Mouse (Mus musculus) spleen, postnatal 4 days (tissue): ENCODE measurements around the gene Glud1.
"Not testable (repeated sequence)": the region's sequence is repeated elsewhere in the genome, so short reads cannot be mapped to it uniquely, and the experiment has no call there.

ENCODE experiments used
- DNase-seq, 2 experiments: peaks; one replicate each; pipeline ENCODE4 v3.0.0; 2022; ENCODE audit warnings: low spot score in 2 of 2

The Glud1 gene

GRCm38 (mm10) chr14:34312339-34313048 lies 2.0 kb downstream of the Glud1 start:
- DNase-seq = no peak

GRCm38 (mm10) chr14:34313612-34314011 lies 3.1 kb downstream of the Glud1 start:
- DNase-seq = no peak

- not testable (repeated sequence) for DNase-seq
Measured at GRCm38 (mm10) chr14:34314383-34314782, 3.9 kb downstream of the Glud1 start.

GRCm38 (mm10) chr14:34314796-34315195 lies 4.3 kb downstream of the Glud1 start:
- DNase-seq = no peak

GRCm38 (mm10) chr14:34316346-34316745 lies 5.8 kb downstream of the Glud1 start:
- no peak for DNase-seq

GRCm38 (mm10) chr14:34317431-34317830 lies 6.9 kb downstream of the Glud1 start:
- no peak for DNase-seq

GRCm38 (mm10) chr14:34318113-34318512 lies 7.6 kb downstream of the Glud1 start:
- DNase-seq = no peak

- no peak for DNase-seq
Measured at GRCm38 (mm10) chr14:34323576-34324085, 13.1 kb downstream of the Glud1 start.

- no peak for DNase-seq
Measured at GRCm38 (mm10) chr14:34326606-34327005, 16.1 kb downstream of the Glud1 start.

GRCm38 (mm10) chr14:34327618-34328017 lies 17.1 kb downstream of the Glud1 start:
- no peak for DNase-seq

GRCm38 (mm10) chr14:34330657-34331158 lies 20.2 kb downstream of the Glud1 start:
- DNase-seq = no peak

- DNase-seq = no peak
Measured at GRCm38 (mm10) chr14:34331886-34332285, 21.4 kb downstream of the Glud1 start.

GRCm38 (mm10) chr14:34332476-34332875 lies 21.9 kb downstream of the Glud1 start:
- no peak for DNase-seq

GRCm38 (mm10) chr14:34339446-34339845 lies 28.9 kb downstream of the Glud1 start:
- DNase-seq = no peak

GRCm38 (mm10) chr14:34341993-34342392 lies 31.5 kb downstream of the Glud1 start:
- no peak for DNase-seq

- DNase-seq = no peak
Measured at GRCm38 (mm10) chr14:34343078-34343477, 32.6 kb downstream of the Glud1 start.

GRCm38 (mm10) chr14:34344361-34344760 lies 33.8 kb downstream of the Glud1 start:
- no peak for DNase-seq

- DNase-seq = no peak
Measured at GRCm38 (mm10) chr14:34345771-34346566, 35.4 kb downstream of the Glud1 start.

- no peak for DNase-seq
Measured at GRCm38 (mm10) chr14:34347084-34347483, 36.6 kb downstream of the Glud1 start.

GRCm38 (mm10) chr14:34348301-34348700 lies 37.8 kb downstream of the Glud1 start:
- no peak for DNase-seq

GRCm38 (mm10) chr14:34349007-34349406 lies 38.5 kb downstream of the Glud1 start:
- no peak for DNase-seq

- DNase-seq = no peak
Measured at GRCm38 (mm10) chr14:34351660-34352059, 41.1 kb downstream of the Glud1 start.

GRCm38 (mm10) chr14:34352523-34352922 lies 42.0 kb downstream of the Glud1 start:
- DNase-seq = no peak
